Mouse (Mus musculus): Measurements from ENCODE around the gene Olfr655. TPM values are rescaled to one million over a fixed set of nuclear protein-coding genes. Genes with fewer than 3 reads are reported as not detected.

Olfr655 gene
- total and polyA plus RNA-seq, 3 experiments = 1.3 TPM; not detected in 2

- no peaks in the 10 kb centered on the region for H3K4me1 ChIP-seq (ENCODE audit: control insufficient read depth in 1 of 2, insufficient read depth in 2 of 2, low read length in 2 of 2)
- no peaks in the 10 kb centered on the region for H3K36me3 ChIP-seq (ENCODE audit: control insufficient read depth in 1 of 2, insufficient read depth in 2 of 2, low read length in 2 of 2)
- H3K27ac ChIP-seq (ENCODE audit: control insufficient read depth, low read depth, low read length) = no peak overlapping the region
These were observed 13.3 kb downstream of the Olfr655 start for GRCm38 (mm10) chr7:104588274-104588673.

GRCm38 (mm10) chr7:104586725-104587124, 14.9 kb downstream of the Olfr655 start, which contains the start of gene Olfr654:
Olfr654 (plus strand) TSS chr7:104587025.
- Histone ChIP-seq H3K4me1 (ENCODE audit: control insufficient read depth in 1 of 2, insufficient read depth in 2 of 2, low read length in 2 of 2) (no peaks in the 10 kb centered on the region), H3K9me3 (replicated peaks; ENCODE audit: insufficient read depth, low read length) (no peaks in the 10 kb centered on the region)
- no peak for DNase-seq (ENCODE audit: low read depth, low spot score)

More at GRCm38 (mm10) chr7:104588274-104588673, 13.3 kb downstream of the Olfr655 start:
- Histone ChIP-seq H3K9ac (ENCODE audit: control insufficient read depth, low read depth, low read length, poor library complexity, severe bottlenecking) (no peak overlapping the region), H3K27me3 (ENCODE audit: control insufficient read depth in 1 of 2, insufficient read depth in 2 of 2, low read length in 2 of 2) (no peaks in the 10 kb centered on the region), H3K9me3 (replicated peaks; ENCODE audit: insufficient read depth, low read length) (no peaks in the 10 kb centered on the region), H3K79me2 (ENCODE audit: control insufficient read depth, insufficient read depth, low read length, poor library complexity) (no peaks in the 10 kb centered on the region), H3K4me3 (ENCODE audit: control insufficient read depth in 1 of 2, insufficient read depth in 1 of 2, low read depth in 2 of 2, low read length in 2 of 2) (no peak overlapping the region)
- DNase-seq (ENCODE audit: low read depth, low spot score) = no peak
- no peak for TF ChIP-seq POLR2A (IDR thresholded peaks at IDR 0.05; ENCODE audit: control insufficient read depth in 1 of 2, insufficient read depth in 1 of 2, low read depth in 1 of 2, low read length in 2 of 2, poor library complexity in 1 of 2)
- TF ChIP-seq TBP (IDR thresholded peaks at IDR 0.05; ENCODE audit: low read depth, low read length) = no peak
- no peak for TF ChIP-seq MEF2A (IDR thresholded peaks at IDR 0.05; ENCODE audit: extremely low read depth, insufficient replicate concordance, low read depth, low read length, poor library complexity, severe bottlenecking)
- TF ChIP-seq ZNF384 (IDR thresholded peaks at IDR 0.05; ENCODE audit: low read depth, low read length) = no peak
- TF ChIP-seq HCFC1 (IDR thresholded peaks at IDR 0.05; ENCODE audit: low read depth, low read length) = no peak
- no peak for TF ChIP-seq NELFE (IDR thresholded peaks at IDR 0.05; ENCODE audit: low read depth, low read length)
- no peak for TF ChIP-seq RAD21 (IDR thresholded peaks at IDR 0.05; ENCODE audit: low read depth, low read length)
- TF ChIP-seq MAX (IDR thresholded peaks at IDR 0.05; ENCODE audit: low read length) = no peak
- TF ChIP-seq MYC (IDR thresholded peaks at IDR 0.05; ENCODE audit: low read depth, low read length) = no peak
- no peak for TF ChIP-seq GABPA (IDR thresholded peaks at IDR 0.05; ENCODE audit: low read depth, low read length)
- no peak for TF ChIP-seq USF2 (IDR thresholded peaks at IDR 0.05; ENCODE audit: borderline replicate concordance in 1 of 2, insufficient read depth in 1 of 2, low read depth in 1 of 2, low read length in 2 of 2)
- TF ChIP-seq E2F4 (IDR thresholded peaks at IDR 0.05; ENCODE audit: borderline replicate concordance, low read depth, low read length) = no peak
- TF ChIP-seq RCOR1 (IDR thresholded peaks at IDR 0.05; ENCODE audit: low read depth, low read length) = no peak
- no peak for TF ChIP-seq POLR2AphosphoS5 (IDR thresholded peaks at IDR 0.05; ENCODE audit: borderline replicate concordance, low read depth, low read length)
- no peak for TF ChIP-seq EP300 (IDR thresholded peaks at IDR 0.05; ENCODE audit: low read depth in 1 of 2, low read length in 2 of 2)
- no peak for TF ChIP-seq SIN3A (IDR thresholded peaks at IDR 0.05; ENCODE audit: low read length)
- no peak for TF ChIP-seq MAFK (IDR thresholded peaks at IDR 0.05; ENCODE audit: borderline replicate concordance, low read depth, low read length)
- TF ChIP-seq NRF1 (IDR thresholded peaks at IDR 0.05; ENCODE audit: insufficient read depth, low read depth, low read length, poor library complexity, severe bottlenecking) = no peak

More at GRCm38 (mm10) chr7:104586725-104587124, 14.9 kb downstream of the Olfr655 start, which contains the start of gene Olfr654:
- H3K36me3 ChIP-seq (ENCODE audit: control insufficient read depth in 1 of 2, insufficient read depth in 2 of 2, low read length in 2 of 2) = no peaks in the 10 kb centered on the region
- H3K79me2 ChIP-seq (ENCODE audit: control insufficient read depth, insufficient read depth, low read length, poor library complexity) = no peaks in the 10 kb centered on the region
- H3K9ac ChIP-seq (ENCODE audit: control insufficient read depth, low read depth, low read length, poor library complexity, severe bottlenecking) = no peak within 1 kb of the TSS
- no peaks in the 10 kb centered on the region for H3K27me3 ChIP-seq (ENCODE audit: control insufficient read depth in 1 of 2, insufficient read depth in 2 of 2, low read length in 2 of 2)
- no peak within 1 kb of the TSS for H3K4me3 ChIP-seq (ENCODE audit: control insufficient read depth in 1 of 2, insufficient read depth in 1 of 2, low read depth in 2 of 2, low read length in 2 of 2)
- no peak within 1 kb of the TSS for H3K27ac ChIP-seq (ENCODE audit: control insufficient read depth, low read depth, low read length)
- TF ChIP-seq JUND (IDR thresholded peaks at IDR 0.05; ENCODE audit: low read depth, low read length) (no peak), RAD21 (IDR thresholded peaks at IDR 0.05; ENCODE audit: low read depth, low read length) (no peak), ZMIZ1 (IDR thresholded peaks at IDR 0.05; ENCODE audit: low read depth, low read length) (no peak), ZKSCAN1 (IDR thresholded peaks at IDR 0.05; ENCODE audit: low read depth, low read length) (no peak), EP300 (IDR thresholded peaks at IDR 0.05; ENCODE audit: low read depth in 1 of 2, low read length in 2 of 2) (no peak), ETS1 (IDR thresholded peaks at IDR 0.05; ENCODE audit: low read depth, low read length) (no peak), GABPA (IDR thresholded peaks at IDR 0.05; ENCODE audit: low read depth, low read length) (no peak), TAL1 (IDR thresholded peaks at IDR 0.05; ENCODE audit: low read length) (no peak), USF1 (IDR thresholded peaks at IDR 0.05; ENCODE audit: low read depth, low read length) (no peak), USF2 (IDR thresholded peaks at IDR 0.05; ENCODE audit: borderline replicate concordance in 1 of 2, insufficient read depth in 1 of 2, low read depth in 1 of 2, low read length in 2 of 2) (no peak), GATA1 (IDR thresholded peaks at IDR 0.05; ENCODE audit: low read depth, low read length) (no peak)

Measured in MEL (cell line).